Mouse (Mus musculus) gastrocnemius, postnatal 36 days (tissue): ENCODE measurements around the gene Lpin3. TPM values are rescaled to one million over a fixed set of nuclear protein-coding genes. Genes with fewer than 3 reads are reported as not detected.

Source experiments
- DNase-seq, 2 experiments: peaks; one replicate each; pipeline ENCODE4 v3.0.0; 2022
- intact Hi-C: fragments of 180-260 bp; cut with DNase I; formaldehyde crosslinking; loops from one replicate; pipeline ENCODE4 v1.15.1; 2025
- total RNA-seq, 2 experiments: library from RNA; stranded (reverse); gene quantifications; 2 replicates each; pipeline ENCODE4 v1.2.3; 2021

The Lpin3 gene
- total RNA-seq, 2 experiments from 2014 or later: 3.0 to 4.6 TPM

- peak; percentile 65 to 74 for DNase-seq
- intact Hi-C loops: no loop called here
Measured at GRCm38 (mm10) chr2:160883912-160884311, 3.4 kb downstream of the Lpin3 start.

- DNase-seq: peak; percentile 44 to 45
- intact Hi-C loops: loop anchor here (5.0 kb wide), 1 partner anchor 168 kb away; no protein-coding TSS in a partner anchor
Measured at GRCm38 (mm10) chr2:160884830-160885229, 4.4 kb downstream of the Lpin3 start.

GRCm38 (mm10) chr2:160886221-160886620, 5.8 kb downstream of the Lpin3 start:
- DNase-seq: peak in 1 of 2 experiments; percentile 7
- intact Hi-C loops: loop anchor here (2.0 to 5.0 kb wide), 2 partner anchors 169 to 283 kb away; no protein-coding TSS in a partner anchor

GRCm38 (mm10) chr2:160887284-160887683, 6.8 kb downstream of the Lpin3 start:
- peak; percentile 68 to 79 for DNase-seq

GRCm38 (mm10) chr2:160887859-160888258, 7.4 kb downstream of the Lpin3 start:
- intact Hi-C loops: loop anchor here (1.0 to 5.0 kb wide), 3 partner anchors 126 to 285 kb away; no protein-coding TSS in a partner anchor
- DNase-seq: peak in 1 of 2 experiments; percentile 15

More at GRCm38 (mm10) chr2:160887284-160887683, 6.8 kb downstream of the Lpin3 start:
- intact Hi-C loops: loop anchor here (1.0 to 5.0 kb wide), 3 partner anchors 125 to 284 kb away; no protein-coding TSS in a partner anchor

GRCm38 (mm10) chr2:160891045-160891444, 10.6 kb downstream of the Lpin3 start:
- peak in 1 of 2 experiments; percentile 6 for DNase-seq
- intact Hi-C loops: no loop called here

- DNase-seq: peak in 1 of 2 experiments; percentile 13
- intact Hi-C loops: no loop called here
Measured at GRCm38 (mm10) chr2:160891697-160892096, 11.2 kb downstream of the Lpin3 start.

- DNase-seq: peak in 1 of 2 experiments; percentile 10
- intact Hi-C loops: no loop called here
Measured at GRCm38 (mm10) chr2:160901656-160902412, 21.4 kb downstream of the Lpin3 start.

- intact Hi-C loops: no loop called here
- no peak for DNase-seq
Measured at GRCm38 (mm10) chr2:160905301-160905700, 24.8 kb downstream of the Lpin3 start.

GRCm38 (mm10) chr2:160906101-160906500, 25.6 kb downstream of the Lpin3 start:
- intact Hi-C loops: no loop called here
- no peak for DNase-seq

GRCm38 (mm10) chr2:160908607-160909006, 28.1 kb downstream of the Lpin3 start:
- intact Hi-C loops: no loop called here
- no peak for DNase-seq

- no peak for DNase-seq
- intact Hi-C loops: loop anchor here (5.0 kb wide), 1 partner anchor 1413 kb away; no protein-coding TSS in a partner anchor
Measured at GRCm38 (mm10) chr2:160910633-160911032, 30.2 kb downstream of the Lpin3 start.

GRCm38 (mm10) chr2:160911558-160912201, 31.2 kb downstream of the Lpin3 start:
- intact Hi-C loops: loop anchor here (5.0 kb wide), 1 partner anchor 1414 kb away; no protein-coding TSS in a partner anchor
- no peak for DNase-seq

GRCm38 (mm10) chr2:160912231-160912671, 31.8 kb downstream of the Lpin3 start, which contains the start of gene Emilin3:
Emilin3 (minus strand) TSS chr2:160912328.
- intact Hi-C loops: loop anchor here (5.0 kb wide), 1 partner anchor 1415 kb away; no protein-coding TSS in a partner anchor
- DNase-seq: no peak

GRCm38 (mm10) chr2:160914656-160915055, 34.2 kb downstream of the Lpin3 start:
- DNase-seq: no peak
- intact Hi-C loops: loop anchor here (5.0 kb wide), 1 partner anchor 1417 kb away; no protein-coding TSS in a partner anchor

GRCm38 (mm10) chr2:160915821-160916610, 35.5 kb downstream of the Lpin3 start:
- intact Hi-C loops: no loop called here
- DNase-seq: no peak

- intact Hi-C loops: no loop called here
- no peak for DNase-seq
Measured at GRCm38 (mm10) chr2:160916714-160917113, 36.2 kb downstream of the Lpin3 start.

- intact Hi-C loops: no loop called here
- no peak for DNase-seq
Measured at GRCm38 (mm10) chr2:160917313-160917712, 36.8 kb downstream of the Lpin3 start.

GRCm38 (mm10) chr2:160918154-160918929, 37.9 kb downstream of the Lpin3 start:
- intact Hi-C loops: no loop called here
- DNase-seq: no peak

- DNase-seq: no peak
- intact Hi-C loops: no loop called here
Measured at GRCm38 (mm10) chr2:160918930-160919215, 38.4 kb downstream of the Lpin3 start.
